Mouse (Mus musculus) hindlimb bud, embryonic 11.5 days (tissue): Measurements from ENCODE around the gene Fndc3b.
A peak's percentile ranks its signal among the peaks of the same experiment; 100 is the strongest.

ENCODE experiments used
- DNase-seq: peaks from one replicate; pipeline ENCODE4 v3.0.0-alpha.2; 2012; ENCODE audit warnings: low read depth, low spot score; ENCODE audit errors: extremely low spot score

The Fndc3b gene

GRCm38 (mm10) chr3:27710648-27711428 is at the start of gene Fndc3b:
Gene Fndc3b (minus strand): TSS chr3:27711307.
- DNase-seq = peak; percentile 68

GRCm38 (mm10) chr3:27760278-27760677 is 49.2 kb upstream of the Fndc3b start:
- no peak for DNase-seq

- no peak for DNase-seq
Measured at GRCm38 (mm10) chr3:27758976-27759375, 47.9 kb upstream of the Fndc3b start.

GRCm38 (mm10) chr3:27751657-27752056 is 40.5 kb upstream of the Fndc3b start:
- no peak for DNase-seq

- no peak for DNase-seq
Measured at GRCm38 (mm10) chr3:27751156-27751555, 40.0 kb upstream of the Fndc3b start.

- no peak for DNase-seq
Measured at GRCm38 (mm10) chr3:27745651-27746050, 34.5 kb upstream of the Fndc3b start.

GRCm38 (mm10) chr3:27744754-27745153 is 33.6 kb upstream of the Fndc3b start:
- no peak for DNase-seq

- DNase-seq = no peak
Measured at GRCm38 (mm10) chr3:27743271-27744145, 32.4 kb upstream of the Fndc3b start.

GRCm38 (mm10) chr3:27742124-27742523 is 31.0 kb upstream of the Fndc3b start:
- DNase-seq = no peak

GRCm38 (mm10) chr3:27740136-27740535 is 29.0 kb upstream of the Fndc3b start:
- DNase-seq = no peak

GRCm38 (mm10) chr3:27736180-27736579 is 25.1 kb upstream of the Fndc3b start:
- DNase-seq = no peak

GRCm38 (mm10) chr3:27735113-27735512 is 24.0 kb upstream of the Fndc3b start:
- DNase-seq = no peak

- DNase-seq = no peak
Measured at GRCm38 (mm10) chr3:27728798-27729782, 18.0 kb upstream of the Fndc3b start.

- DNase-seq = no peak
Measured at GRCm38 (mm10) chr3:27728176-27728575, 17.1 kb upstream of the Fndc3b start.

GRCm38 (mm10) chr3:27725752-27726151 is 14.6 kb upstream of the Fndc3b start:
- no peak for DNase-seq

- no peak for DNase-seq
Measured at GRCm38 (mm10) chr3:27724208-27724607, 13.1 kb upstream of the Fndc3b start.

- no peak for DNase-seq
Measured at GRCm38 (mm10) chr3:27718829-27719365, 7.8 kb upstream of the Fndc3b start.

GRCm38 (mm10) chr3:27713971-27714370 is 2.9 kb upstream of the Fndc3b start:
- DNase-seq = no peak

- DNase-seq = no peak
Measured at GRCm38 (mm10) chr3:27712421-27712820, 1.3 kb upstream of the Fndc3b start.

- no peak for DNase-seq
Measured at GRCm38 (mm10) chr3:27709906-27710647, 1.0 kb downstream of the Fndc3b start.
